Mouse (Mus musculus) kidney, postnatal 14 days (tissue): ENCODE measurements around the gene Adamts6.
A peak's percentile ranks its signal among the peaks of the same experiment; 100 is the strongest.

Source experiments
- DNase-seq: peaks from one replicate; pipeline ENCODE4 v3.0.0; 2022; ENCODE audit warnings: mixed read lengths

The Adamts6 gene

DNA sequence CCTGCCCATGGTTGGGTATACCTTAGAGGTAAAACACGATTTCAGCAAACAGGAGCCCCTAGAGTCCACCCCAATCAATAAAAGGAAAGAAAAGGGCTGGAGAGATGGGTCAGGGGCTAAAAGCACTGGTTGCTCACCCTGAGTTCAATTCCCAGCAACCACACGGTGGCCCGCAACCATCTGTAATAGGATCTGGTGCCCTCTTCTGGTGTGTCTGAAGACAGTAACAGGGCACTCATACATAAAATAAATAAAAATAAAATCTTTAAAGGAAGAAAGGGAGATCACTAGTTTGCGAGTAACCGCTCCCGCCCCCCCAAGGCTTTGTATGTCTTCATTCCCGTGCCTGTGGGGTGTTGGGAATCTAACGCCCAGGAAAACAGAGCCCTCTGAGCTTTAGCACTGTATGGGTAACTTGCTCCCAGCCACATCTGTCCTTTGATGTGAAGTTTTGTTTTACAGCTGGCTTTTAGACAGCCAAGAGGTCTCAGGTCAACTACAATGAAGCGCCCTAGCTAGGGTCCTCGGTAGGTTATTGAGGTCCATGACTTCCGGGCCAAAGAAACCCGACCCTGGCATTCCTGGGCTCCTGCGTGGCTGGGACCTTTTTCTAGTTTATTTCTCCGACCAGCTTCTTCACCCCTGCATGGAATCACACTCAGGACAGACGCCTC, 230.1 kb downstream of the Adamts6 start:
- no peak for DNase-seq

DNA sequence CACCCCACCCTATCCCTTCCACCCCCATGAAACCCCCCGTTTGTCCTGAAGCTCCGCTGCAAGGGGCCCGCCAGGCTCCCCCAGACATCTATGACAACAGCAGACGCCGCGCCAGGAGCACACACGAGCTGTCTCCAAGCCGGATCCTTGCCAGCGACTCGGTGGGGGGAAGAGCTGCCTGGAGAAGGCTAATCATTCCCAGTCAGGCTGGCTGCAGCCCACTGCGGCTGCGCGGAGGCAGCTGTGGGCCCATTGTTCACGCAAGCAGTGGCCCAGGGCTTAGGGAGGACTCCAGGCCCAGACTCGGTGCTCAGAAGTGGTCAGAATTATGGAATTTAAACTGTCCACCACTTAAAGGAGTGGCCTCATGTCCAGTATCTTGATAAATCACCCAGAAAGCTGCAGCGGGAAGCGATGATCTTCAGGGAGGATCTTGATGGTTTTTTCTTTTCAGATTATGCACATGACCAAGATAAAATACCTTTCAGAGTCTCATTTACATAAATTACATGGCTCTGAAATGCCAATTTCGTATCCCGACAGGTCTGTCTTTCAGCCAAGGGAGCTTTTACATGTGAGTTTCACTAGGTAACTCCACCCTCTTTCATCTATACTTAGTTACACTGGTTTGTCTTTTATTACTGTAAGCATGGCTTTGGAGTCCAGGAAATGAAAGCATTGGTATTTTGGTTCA, 230.8 kb downstream of the Adamts6 start:
- peak; percentile 93 for DNase-seq

DNA sequence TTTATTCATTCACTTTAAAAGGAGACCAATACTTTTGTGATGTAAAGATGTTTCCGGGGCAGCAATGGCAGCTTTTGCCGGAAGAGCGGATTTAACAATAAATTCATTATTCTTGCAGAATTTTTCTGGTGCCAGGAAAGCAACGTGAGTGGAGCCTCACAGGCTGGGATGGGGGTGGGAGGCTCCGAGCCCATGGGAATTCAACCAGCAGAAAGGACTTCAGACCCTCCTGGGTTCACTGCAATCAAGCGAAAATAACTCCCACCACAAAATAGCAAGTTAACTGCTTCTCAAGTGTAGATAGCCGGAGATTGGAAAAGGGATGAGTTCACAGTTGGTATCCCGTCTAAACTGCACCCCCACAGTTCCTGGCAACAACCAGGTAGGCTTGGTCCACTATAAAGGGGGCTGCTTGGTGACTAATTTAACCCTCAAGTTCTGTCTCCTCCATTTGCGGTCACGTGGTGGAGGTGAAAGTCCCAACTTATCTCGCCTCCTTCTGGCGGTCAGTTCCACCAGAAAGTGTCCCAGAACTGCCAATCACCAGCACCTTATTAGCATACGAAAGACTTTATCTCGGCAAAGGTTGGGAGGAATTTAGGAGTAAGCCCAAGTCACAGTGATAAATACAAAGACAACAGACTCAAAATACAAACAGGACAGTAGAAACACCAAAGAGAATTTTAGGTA, 231.5 kb downstream of the Adamts6 start:
- no peak for DNase-seq

DNA sequence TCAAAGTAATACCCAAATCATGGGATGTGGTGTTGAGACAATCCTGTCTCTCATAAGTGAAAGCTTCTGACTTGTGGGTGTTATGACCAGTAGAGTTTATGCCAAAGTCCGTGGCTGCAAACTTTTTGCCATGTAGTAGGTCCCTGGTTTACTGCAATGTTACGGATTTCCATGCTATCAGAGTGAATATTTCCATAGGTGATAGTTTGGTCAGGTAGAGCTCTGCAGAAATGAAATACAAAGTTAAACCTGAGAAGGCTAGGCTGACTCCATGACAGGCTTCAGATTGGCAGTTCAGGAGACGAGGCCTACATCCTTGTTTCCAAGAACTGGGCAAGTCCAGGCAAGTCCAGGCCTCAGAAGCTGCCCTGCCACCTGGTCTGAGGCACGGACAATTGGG, 232.3 kb downstream of the Adamts6 start:
- DNase-seq: no peak

DNA sequence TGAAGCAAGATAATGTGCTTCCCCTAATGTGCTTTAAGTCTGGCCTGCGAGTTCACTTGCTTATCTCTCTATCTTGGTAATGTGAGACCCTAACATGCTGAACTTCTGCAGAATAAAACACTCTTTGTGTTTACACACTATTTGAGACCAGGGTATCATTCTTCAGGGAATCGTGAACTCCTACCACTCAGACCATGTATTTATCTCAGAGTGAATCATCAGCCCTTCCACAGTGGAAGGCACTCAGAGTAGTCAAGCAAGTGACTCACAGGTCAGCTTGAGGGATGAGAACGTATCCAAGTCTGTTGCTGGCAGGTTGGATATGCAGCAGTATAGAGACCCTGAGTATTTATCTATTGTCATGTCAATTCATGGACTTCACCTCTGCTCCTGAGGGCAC, 232.8 kb downstream of the Adamts6 start:
- DNase-seq: no peak

DNA sequence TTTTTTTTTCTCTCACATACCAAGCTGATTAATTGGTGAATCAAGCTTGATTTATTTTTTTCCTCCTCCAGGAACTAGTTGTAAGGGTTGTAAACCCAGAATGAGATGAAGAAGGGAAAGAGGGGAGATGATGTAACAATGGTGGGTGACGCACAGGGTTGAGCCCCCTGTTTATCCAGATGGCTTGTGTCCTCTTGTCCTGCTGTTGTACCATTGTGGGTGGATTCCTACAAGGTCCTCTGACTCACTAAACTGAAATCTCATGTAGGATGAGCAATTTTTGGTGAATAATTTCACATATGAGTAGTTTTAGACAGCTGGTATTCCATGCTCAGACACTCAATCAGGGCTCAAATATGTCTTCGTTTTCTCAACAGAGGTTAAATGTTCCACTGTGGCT, 233.9 kb downstream of the Adamts6 start:
- DNase-seq: no peak

DNA sequence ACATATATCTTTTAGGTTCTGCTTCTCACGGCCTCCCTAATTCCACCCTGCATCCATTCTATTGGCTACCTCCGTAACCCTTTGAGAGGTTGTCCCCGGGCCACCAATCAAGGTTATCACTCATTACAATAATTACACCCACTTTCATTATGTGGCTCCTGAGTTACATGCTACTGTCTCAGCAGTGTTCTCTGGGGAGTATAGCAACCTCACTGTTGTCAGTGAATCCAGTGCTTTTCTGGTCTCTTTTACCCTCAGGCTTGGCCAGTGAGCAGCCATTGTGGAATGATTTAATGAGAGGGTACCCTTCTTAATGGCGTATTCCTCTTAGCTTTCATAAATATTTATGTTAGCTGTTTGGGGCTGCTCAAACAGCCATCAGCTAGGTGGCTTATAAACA, 238.0 kb downstream of the Adamts6 start:
- DNase-seq: no peak

DNA sequence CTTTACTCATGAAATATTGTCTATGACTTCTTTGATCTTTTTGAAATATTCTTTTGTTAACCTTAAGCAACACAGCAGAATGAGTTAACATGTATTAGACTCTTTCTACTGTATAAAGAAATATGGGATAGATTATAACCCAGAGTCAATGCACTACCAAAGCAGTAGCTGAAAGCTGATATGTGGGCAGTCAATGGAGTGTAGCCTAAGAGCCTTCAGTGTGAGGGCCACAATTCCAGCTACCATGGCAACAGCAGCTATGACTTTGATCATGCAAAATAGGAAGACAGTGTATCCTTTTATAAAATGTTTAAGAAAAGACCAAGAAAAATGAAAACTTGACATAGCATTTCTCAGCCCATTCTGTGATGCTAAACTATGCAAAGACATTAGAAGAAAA, 241.6 kb downstream of the Adamts6 start:
- no peak for DNase-seq

DNA sequence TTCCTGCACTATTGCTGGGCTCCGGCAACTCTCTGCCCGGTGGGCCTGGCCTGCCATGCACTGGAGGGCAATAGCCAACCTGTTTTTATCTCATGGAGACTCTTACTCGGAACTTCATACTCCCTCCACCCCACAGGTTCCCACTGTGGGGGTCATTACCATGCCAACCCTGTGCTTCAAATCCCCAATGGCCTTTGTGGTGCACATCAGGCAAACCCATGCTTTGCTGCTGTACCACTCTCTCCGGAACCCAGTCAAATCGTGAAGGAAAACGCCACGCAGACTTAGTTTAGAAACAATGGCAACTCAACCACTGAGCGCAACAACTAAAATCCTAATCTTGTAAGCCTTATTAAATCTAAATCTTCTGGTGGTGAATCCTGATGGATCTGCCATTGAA, 244.2 kb downstream of the Adamts6 start:
- no peak for DNase-seq

DNA sequence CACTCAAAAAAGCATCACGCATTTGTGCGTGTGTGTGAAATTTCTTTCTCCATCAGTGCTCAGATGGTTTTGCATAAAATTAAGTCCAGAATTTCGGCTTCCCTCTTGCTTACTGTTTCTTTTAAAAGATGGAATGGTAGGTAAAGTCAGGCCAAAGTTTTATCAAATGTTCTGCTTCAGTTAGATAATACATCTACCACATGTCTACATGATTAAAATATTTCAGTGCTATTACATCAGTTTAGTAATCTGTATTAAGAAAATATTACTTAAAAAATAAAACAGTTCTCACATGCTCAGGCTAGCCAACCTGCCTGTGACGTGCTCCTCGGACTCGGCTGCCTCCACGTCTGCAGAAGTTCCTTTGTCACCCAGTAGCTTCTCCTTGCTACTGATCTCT, 245.1 kb downstream of the Adamts6 start:
- no peak for DNase-seq

DNA sequence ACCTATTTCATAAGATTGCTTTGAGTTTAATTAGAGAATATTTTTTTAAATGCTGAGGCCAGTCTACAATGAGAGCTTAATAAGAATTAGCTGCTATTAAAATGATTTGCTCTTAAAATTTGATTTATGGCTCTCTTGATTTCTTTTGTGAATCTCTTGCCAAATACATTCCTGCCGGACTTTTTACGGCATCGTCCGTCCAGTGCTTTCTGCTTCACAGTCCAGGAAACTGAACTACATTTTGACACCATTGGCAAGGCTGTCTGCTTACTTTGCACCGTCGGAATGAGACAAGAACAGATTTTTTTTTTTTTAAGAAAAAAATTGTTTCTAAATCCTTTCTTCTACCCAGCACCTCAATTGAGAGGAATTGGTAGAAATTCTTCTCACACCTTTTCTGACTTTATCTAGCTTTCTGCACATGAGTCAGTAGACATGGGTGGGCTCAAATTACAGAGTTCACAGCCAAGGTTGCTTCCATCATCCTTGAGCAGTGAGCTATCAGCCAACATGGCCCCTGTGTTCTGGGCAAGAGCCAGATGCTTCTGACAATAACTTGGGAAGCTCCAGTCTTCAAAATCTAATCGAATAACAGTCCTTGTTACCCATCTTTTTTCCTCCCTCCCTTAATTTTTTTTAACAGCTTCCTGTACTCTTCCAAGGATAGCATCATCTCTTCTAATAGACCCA, 246.3 kb downstream of the Adamts6 start:
- peak; percentile 56 for DNase-seq

DNA sequence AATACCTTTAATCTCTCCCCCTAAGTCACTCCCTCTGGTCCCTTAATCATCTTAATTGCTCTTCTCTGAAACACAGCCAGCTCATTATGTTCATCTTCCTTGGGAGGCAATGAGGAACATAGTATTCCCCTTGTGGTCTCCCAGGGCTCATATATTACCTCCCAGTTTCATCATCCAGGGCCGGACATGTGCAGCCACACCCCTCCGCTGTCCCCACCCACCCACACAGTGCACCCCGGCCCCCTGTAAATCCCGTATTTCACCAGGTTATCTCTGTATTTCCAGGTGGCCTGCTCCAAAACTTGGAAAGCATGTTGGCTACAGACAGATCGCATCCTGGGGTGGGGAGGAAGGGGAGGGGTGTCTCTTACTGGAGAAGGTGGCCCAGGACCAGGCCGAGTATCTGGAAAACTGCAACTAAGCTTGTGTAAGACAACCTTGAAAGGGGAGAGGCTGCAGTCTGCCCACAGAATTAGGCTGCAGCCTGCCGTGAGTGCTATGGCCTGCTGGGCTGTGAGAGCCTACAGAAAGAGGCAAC, 253.3 kb downstream of the Adamts6 start:
- DNase-seq: no peak

DNA sequence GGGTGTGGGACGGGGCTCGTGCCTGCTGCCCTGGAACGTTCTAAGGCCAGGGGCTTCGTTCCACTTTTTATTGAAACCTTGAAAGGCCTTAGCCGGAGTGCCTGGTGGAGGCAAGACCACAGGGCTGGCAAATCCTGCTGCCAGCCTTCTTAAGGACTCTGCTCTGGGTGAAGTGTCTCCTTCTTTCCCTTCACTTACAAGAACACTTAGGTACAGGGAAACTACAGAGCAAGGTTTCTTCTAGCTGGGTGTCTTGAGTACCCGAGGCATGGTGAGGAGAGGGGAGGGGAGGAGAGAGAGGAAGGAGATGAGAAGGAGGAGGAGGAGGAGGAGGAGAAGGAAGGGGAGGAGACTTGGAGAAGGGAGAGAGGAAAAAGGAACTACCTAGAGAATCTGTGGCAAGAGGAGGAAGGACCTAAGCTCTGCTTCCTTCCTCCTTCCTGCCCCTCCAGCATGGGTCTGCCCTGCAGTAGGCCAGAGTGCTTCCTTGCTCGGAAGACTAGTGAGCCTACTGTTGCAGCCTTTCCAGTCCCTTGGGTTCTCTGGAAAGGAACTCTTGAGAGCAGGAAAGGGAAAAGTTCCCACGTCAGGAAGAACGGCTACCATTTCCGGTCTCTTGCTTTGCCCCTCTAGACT, 254.6 kb downstream of the Adamts6 start:
- DNase-seq: peak; percentile 12

DNA sequence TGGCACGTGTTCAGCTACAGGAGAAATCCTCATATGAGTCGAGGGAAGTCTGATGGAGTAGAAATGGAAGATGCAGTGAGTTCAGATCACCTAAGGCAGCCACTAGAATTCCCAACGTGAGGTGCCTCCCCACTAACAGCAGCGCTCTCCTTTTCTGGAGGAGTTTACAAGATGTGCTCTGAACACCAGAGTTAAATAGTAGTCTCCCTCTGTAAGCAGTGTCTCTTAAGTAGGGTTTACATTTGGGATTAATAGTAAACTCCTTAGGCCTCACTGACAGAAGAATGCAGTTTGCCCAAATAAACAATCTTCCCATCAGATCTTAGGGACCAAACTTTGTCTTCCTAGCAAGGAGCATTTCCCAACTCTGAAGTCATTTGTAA, 255.1 kb downstream of the Adamts6 start:
- DNase-seq: no peak
